In genomic region chr5:33895116-33895515, GRCm38 (mm10) we compare ENCODE assay signal across 18 mouse cellular contexts. TPM values are rescaled to one million over a fixed set of nuclear protein-coding genes. Genes with fewer than 3 reads are reported as not detected.
A peak's percentile ranks its signal among the peaks of the same experiment; 100 is the strongest.
DNase-seq lines count a peak whose midpoint lies in the region; ATAC-seq and TF ChIP-seq lines count a peak whose summit lies in the region.
"Had no signal": no experiment of that assay in that cellular context is flagged by ENCODE, and none has a peak within 500 bp of the region (broad histone marks: within the 10 kb centered on the region; RNA-seq: fewer than 3 reads in every experiment).

No protein-coding gene starts in this region.

- intact Hi-C loops in heart, postnatal 10 days (cut with DNase I): no loop called here

- ATAC-seq in forebrain, embryonic 12.5 days (ENCODE audit: low FRiP score): peak; percentile 49; the same call in 1 of the 2 replicates
- no peak for ATAC-seq in forebrain, embryonic 16.5 days
- 0 out of 2 replicates have a peak, but pooled peaks have one; percentile 15 for ATAC-seq in lung, embryonic 16.5 days (ENCODE audit: low read depth)
- ATAC-seq: lung, postnatal 0 days had no signal

- no peaks in the 10 kb centered on the region for H3K9me3 ChIP-seq in forebrain, embryonic 12.5 days
- H3K9me3 ChIP-seq in forebrain, embryonic 16.5 days (ENCODE audit: control insufficient read depth, low read length): no peaks in the 10 kb centered on the region
- no peaks in the 10 kb centered on the region for H3K9me3 ChIP-seq in lung, embryonic 16.5 days (ENCODE audit: control insufficient read depth, low read length)
- H3K9me3 ChIP-seq: limb, embryonic 15.5 days; megakaryocyte, embryonic 14.5 days; neural tube, embryonic 15.5 days had no signal

- WGBS in forebrain, embryonic 12.5 days: 89% methylated on average over 9 of the region's 9 CpGs
- WGBS in forebrain, embryonic 16.5 days: 91% methylated on average over 9 of the region's 9 CpGs
- WGBS in lung, embryonic 16.5 days: 72% methylated on average over 9 of the region's 9 CpGs
- 81% methylated on average over 9 of the region's 9 CpGs for WGBS in lung, adult 2 months

- H3K4me1 ChIP-seq in forebrain, embryonic 12.5 days: no peaks in the 10 kb centered on the region
- H3K4me1 ChIP-seq in forebrain, embryonic 16.5 days (replicated peaks; ENCODE audit: control insufficient read depth, insufficient read depth, low read length): no peaks in the 10 kb centered on the region
- no peaks in the 10 kb centered on the region for H3K4me1 ChIP-seq in lung, embryonic 16.5 days (replicated peaks; ENCODE audit: control insufficient read depth, insufficient read depth, low read length)
- no peaks in the 10 kb centered on the region for H3K4me1 ChIP-seq in lung, adult 2 months (ENCODE audit: control insufficient read depth, insufficient read depth, low read length)
- H3K4me1 ChIP-seq in cortical plate, adult 2 months (ENCODE audit: control insufficient read depth, insufficient read depth, low read length): no peaks in the 10 kb centered on the region
- H3K4me1 ChIP-seq: limb, embryonic 15.5 days; neural tube, embryonic 15.5 days had no signal

- H3K36me3 ChIP-seq in forebrain, embryonic 12.5 days (replicated peaks): peaks cover 95% of the 10 kb centered on the region
- H3K36me3 ChIP-seq in forebrain, embryonic 16.5 days (ENCODE audit: control insufficient read depth, insufficient read depth): peaks cover 71% of the 10 kb centered on the region
- H3K36me3 ChIP-seq in lung, embryonic 16.5 days (ENCODE audit: control insufficient read depth, insufficient read depth, low read length): peaks cover 82% of the 10 kb centered on the region

- TF ChIP-seq POLR2A in lung, adult 2 months (IDR thresholded peaks at IDR 0.05; ENCODE audit: borderline replicate concordance, extremely low read depth, low read depth, low read length): no peak
- TF ChIP-seq POLR2A in cortical plate, adult 2 months (IDR thresholded peaks at IDR 0.05; ENCODE audit: extremely low read depth, insufficient read depth, low read length): 0 out of 2 replicates have a peak, but pooled peaks have one; percentile 12

- no peak overlapping the region for H3K9ac ChIP-seq in forebrain, embryonic 12.5 days
- H3K9ac ChIP-seq in forebrain, embryonic 16.5 days (replicated peaks; ENCODE audit: low read depth, low read length): no peak overlapping the region
- H3K9ac ChIP-seq in lung, embryonic 16.5 days (ENCODE audit: low read length): no peak overlapping the region
- H3K9ac ChIP-seq: limb, embryonic 15.5 days; neural tube, embryonic 15.5 days had no signal

- H3K4me3 ChIP-seq in forebrain, embryonic 12.5 days (replicated peaks): no peak overlapping the region
- H3K4me3 ChIP-seq in forebrain, embryonic 16.5 days (replicated peaks; ENCODE audit: low read length): no peak overlapping the region
- no peak overlapping the region for H3K4me3 ChIP-seq in lung, embryonic 16.5 days (ENCODE audit: low read length)
- no peak overlapping the region for H3K4me3 ChIP-seq in lung, adult 2 months (replicated peaks; ENCODE audit: extremely low read depth, low read depth, low read length)
- no peak overlapping the region for H3K4me3 ChIP-seq in cortical plate, adult 2 months (ENCODE audit: insufficient read depth, low read length)
- H3K4me3 ChIP-seq: limb, embryonic 15.5 days; megakaryocyte, embryonic 14.5 days; neural tube, embryonic 15.5 days had no signal

- peak; percentile 56 for DNase-seq in kidney, postnatal 10 days
- no peak for DNase-seq in kidney, adult 9 months
- no peak for DNase-seq in lung, adult 2 months
- DNase-seq in heart, postnatal 10 days: no peak
- DNase-seq: cerebellum, adult 11-12 months; cerebellum, postnatal 36 days; retina, postnatal 1 day; thymus, adult 18-20 months had no signal

- no peak overlapping the region; the same call in 1 of the 2 replicates for H3K27ac ChIP-seq in forebrain, embryonic 12.5 days
- H3K27ac ChIP-seq in forebrain, embryonic 16.5 days (ENCODE audit: low read length): no peak overlapping the region
- no peak overlapping the region for H3K27ac ChIP-seq in lung, embryonic 16.5 days (ENCODE audit: low read length)
- H3K27ac ChIP-seq in cortical plate, adult 2 months (ENCODE audit: insufficient read depth, low read length): no peak overlapping the region
- H3K27ac ChIP-seq: kidney, postnatal 0 days; limb, embryonic 15.5 days; neural tube, embryonic 15.5 days had no signal

- no peak overlapping the region for H3K4me2 ChIP-seq in forebrain, embryonic 12.5 days
- H3K4me2 ChIP-seq in forebrain, embryonic 16.5 days (ENCODE audit: low read length): no peak overlapping the region
- H3K4me2 ChIP-seq in lung, embryonic 16.5 days (ENCODE audit: low read depth, low read length): no peak overlapping the region
- H3K4me2 ChIP-seq: limb, embryonic 15.5 days; neural tube, embryonic 15.5 days had no signal

- TF ChIP-seq CTCF in lung, adult 2 months (IDR thresholded peaks at IDR 0.05; ENCODE audit: insufficient read depth, low read length): no peak
- TF ChIP-seq CTCF in cortical plate, adult 2 months (IDR thresholded peaks at IDR 0.05; ENCODE audit: extremely low read depth, insufficient read depth, low read length): no peak

- H3K27me3 ChIP-seq in forebrain, embryonic 12.5 days: no peaks in the 10 kb centered on the region
- H3K27me3 ChIP-seq in forebrain, embryonic 16.5 days (replicated peaks; ENCODE audit: control insufficient read depth, insufficient read depth, low read length): no peaks in the 10 kb centered on the region
- no peaks in the 10 kb centered on the region for H3K27me3 ChIP-seq in lung, embryonic 16.5 days (ENCODE audit: control insufficient read depth, insufficient read depth, low read depth, low read length)
- H3K27me3 ChIP-seq: CH12.LX; limb, embryonic 15.5 days; megakaryocyte, embryonic 14.5 days; neural tube, embryonic 15.5 days had no signal

RNA-seq across cellular contexts. Expression of gene Nelfa, which starts 41.1 kb away (rescaled TPM):
- polyA plus RNA-seq in forebrain, embryonic 12.5 days (2016; fragmentation: Nextera tagmentation; extraction: Ambion mirVana): 63.7 and 73.8 TPM in 2 replicates
- polyA plus RNA-seq in forebrain, embryonic 16.5 days (2015; fragmentation: Nextera tagmentation; extraction: Ambion mirVana): 45.3 and 47.5 TPM in 2 replicates
- polyA plus RNA-seq in lung, embryonic 16.5 days (2015; fragmentation: Nextera tagmentation; extraction: Ambion mirVana): 51.5 and 53.3 TPM in 2 replicates
- 28.1 and 34.1 TPM in 2 replicates for polyA plus RNA-seq in lung, adult 2 months (2012; rRNA removed)
- polyA plus RNA-seq in cortical plate, adult 2 months (2012; rRNA removed): 26.2 and 27.1 TPM in 2 replicates
- 10 to 100 TPM; 12.6 to 15.3 TPM for total RNA-seq in heart, postnatal 10 days (2021)
